Mouse (Mus musculus): ENCODE results near the gene Wtip. TPM values are rescaled to one million over a fixed set of nuclear protein-coding genes. Genes with fewer than 3 reads are reported as not detected.
"Not testable (repeated sequence)": the region's sequence is repeated elsewhere in the genome, so short reads cannot be mapped to it uniquely, and the experiment has no call there.

The Wtip gene
- total RNA-seq, 1 experiment from 2014 or later = not detected

GRCm38 (mm10) chr7:34125346-34125745, 7.7 kb downstream of the Wtip start:
- no peak for ATAC-seq (ENCODE audit: extremely low read depth, insufficient number of reproducible peaks, low FRiP score, poor library complexity, severe bottlenecking)

GRCm38 (mm10) chr7:34122987-34123720, 9.9 kb downstream of the Wtip start:
- no peak for ATAC-seq (ENCODE audit: extremely low read depth, insufficient number of reproducible peaks, low FRiP score, poor library complexity, severe bottlenecking)

GRCm38 (mm10) chr7:34120636-34121035, 12.4 kb downstream of the Wtip start:
- not testable (repeated sequence) for ATAC-seq (ENCODE audit: extremely low read depth, insufficient number of reproducible peaks, low FRiP score, poor library complexity, severe bottlenecking)

- ATAC-seq (ENCODE audit: extremely low read depth, insufficient number of reproducible peaks, low FRiP score, poor library complexity, severe bottlenecking) = no peak
These were observed 16.5 kb downstream of the Wtip start for GRCm38 (mm10) chr7:34116601-34117000.

- no peak for ATAC-seq (ENCODE audit: extremely low read depth, insufficient number of reproducible peaks, low FRiP score, poor library complexity, severe bottlenecking)
These were observed 23.9 kb downstream of the Wtip start for GRCm38 (mm10) chr7:34109190-34109589.

- no peak for ATAC-seq (ENCODE audit: extremely low read depth, insufficient number of reproducible peaks, low FRiP score, poor library complexity, severe bottlenecking)
These were observed 31.8 kb downstream of the Wtip start for GRCm38 (mm10) chr7:34101276-34101675.

GRCm38 (mm10) chr7:34100002-34100401, 33.1 kb downstream of the Wtip start:
- no peak for ATAC-seq (ENCODE audit: extremely low read depth, insufficient number of reproducible peaks, low FRiP score, poor library complexity, severe bottlenecking)

- ATAC-seq (ENCODE audit: extremely low read depth, insufficient number of reproducible peaks, low FRiP score, poor library complexity, severe bottlenecking) = no peak
These were observed 38.1 kb downstream of the Wtip start, which contains the start of gene Scgb1b30 for GRCm38 (mm10) chr7:34094911-34095481. Gene Scgb1b30, plus strand, starts transcription at chr7:34095431.

GRCm38 (mm10) chr7:34068132-34068531, 64.9 kb downstream of the Wtip start:
- ATAC-seq (ENCODE audit: extremely low read depth, insufficient number of reproducible peaks, low FRiP score, poor library complexity, severe bottlenecking) = not testable (repeated sequence)

Other genes with a start within 250 kb of the Wtip start
- not detected in 2 replicates for gene Scgb2b26, start 188.2 kb downstream of the Wtip start, total RNA-seq (2017)
- gene Scgb2b27, start 119.3 kb downstream of the Wtip start, total RNA-seq (2017) = not detected in 2 replicates
- not detected in 2 replicates for gene Scgb1b27, start 111.8 kb downstream of the Wtip start, total RNA-seq (2017)
- gene Scgb1b30, start 37.8 kb downstream of the Wtip start, total RNA-seq (2017) = not detected in 2 replicates
- 98.2 and 102 TPM in 2 replicates for gene Uba2, start 36.3 kb upstream of the Wtip start, total RNA-seq (2017)
- gene Pdcd2l, start 63.4 kb upstream of the Wtip start, total RNA-seq (2017) = 35.7 and 36.0 TPM in 2 replicates
- 399 and 408 TPM in 2 replicates for gene Gpi1, start 97.1 kb upstream of the Wtip start, total RNA-seq (2017)
- not detected in 2 replicates for gene Gm6096, start 117.8 kb upstream of the Wtip start, total RNA-seq (2017)
- 33.6 and 36.8 TPM in 2 replicates for gene 4931406P16Rik, start 180.3 kb upstream of the Wtip start, total RNA-seq (2017)

Measured in neutrophil, adult 5-6 weeks (primary cell).